Mouse (Mus musculus) mouse embryonic stem cell (cell line): ENCODE data around the gene Cox8a.

Experiments used
- in situ Hi-C, 2 experiments: fragments of 300-500 bp; cut with MboI; formaldehyde crosslinking; loops; 1 replicate in 1 of 2; 3 replicates in 1 of 2; pipeline ENCODE4 v1.14.3; 2019 to 2020; ENCODE audit warnings: low sequenced_read_pairs in 2 of 2, low pct_unique_long_range_greater_than_20kb in 1 of 2, mixed read lengths in 1 of 2; ENCODE audit not compliant: unreplicated experiment in 1 of 2

Gene Cox8a

GRCm38 (mm10) chr19:7226511-7226914 lies 9.1 kb upstream of the Cox8a start:
- in situ Hi-C loops: no loop called here

GRCm38 (mm10) chr19:7225096-7225690 lies 7.8 kb upstream of the Cox8a start:
- in situ Hi-C loops: no loop called here

GRCm38 (mm10) chr19:7224253-7224652 lies 6.8 kb upstream of the Cox8a start:
- in situ Hi-C loops: no loop called here

GRCm38 (mm10) chr19:7223488-7223887 lies 6.1 kb upstream of the Cox8a start:
- in situ Hi-C loops: no loop called here

- in situ Hi-C loops: no loop called here
Measured at GRCm38 (mm10) chr19:7222196-7222595, 4.8 kb upstream of the Cox8a start.

GRCm38 (mm10) chr19:7218753-7219152 lies 1.3 kb upstream of the Cox8a start:
- in situ Hi-C loops: no loop called here

- in situ Hi-C loops: no loop called here
Measured at GRCm38 (mm10) chr19:7217926-7218267, 481 bp upstream of the Cox8a start.

GRCm38 (mm10) chr19:7214484-7214883 lies 2.9 kb downstream of the Cox8a start:
- in situ Hi-C loops: no loop called here

- in situ Hi-C loops: no loop called here
Measured at GRCm38 (mm10) chr19:7213010-7213409, 4.4 kb downstream of the Cox8a start.

GRCm38 (mm10) chr19:7212216-7212615 lies 5.2 kb downstream of the Cox8a start:
- in situ Hi-C loops: no loop called here

GRCm38 (mm10) chr19:7209907-7210646 lies 7.3 kb downstream of the Cox8a start:
- in situ Hi-C loops: no loop called here

- in situ Hi-C loops: no loop called here
Measured at GRCm38 (mm10) chr19:7205753-7206736, 11.4 kb downstream of the Cox8a start, which contains the start of gene Otub1. TSS of gene Otub1 (minus strand) at chr19:7206316.

GRCm38 (mm10) chr19:7205326-7205725 lies 12.1 kb downstream of the Cox8a start:
- in situ Hi-C loops: no loop called here

GRCm38 (mm10) chr19:7204898-7205297 lies 12.5 kb downstream of the Cox8a start:
- in situ Hi-C loops: no loop called here

GRCm38 (mm10) chr19:7200427-7200826 lies 17.0 kb downstream of the Cox8a start:
- in situ Hi-C loops: no loop called here

GRCm38 (mm10) chr19:7199089-7199488 lies 18.3 kb downstream of the Cox8a start:
- in situ Hi-C loops: loop anchor here in 1 of 2 experiments (5.0 kb wide), 1 partner anchor 142 kb away; the partner anchor contains the start of gene Macrod1

GRCm38 (mm10) chr19:7197445-7197844 lies 20.0 kb downstream of the Cox8a start:
- in situ Hi-C loops: loop anchor here in 1 of 2 experiments (5.0 kb wide), 1 partner anchor 140 kb away; the partner anchor contains the start of gene Macrod1

- in situ Hi-C loops: loop anchor here in 1 of 2 experiments (5.0 kb wide), 1 partner anchor 140 kb away; the partner anchor contains the start of gene Macrod1
Measured at GRCm38 (mm10) chr19:7196741-7197270, 20.6 kb downstream of the Cox8a start.
